Mouse (Mus musculus) brain, embryonic 18.5 days (tissue): ENCODE data around the gene Ccndbp1.
A peak's percentile ranks its signal among the peaks of the same experiment; 100 is the strongest.
"Not testable (repeated sequence)": the region's sequence is repeated elsewhere in the genome, so short reads cannot be mapped to it uniquely, and the experiment has no call there.

ENCODE experiments used
- DNase-seq: peaks from one replicate; pipeline ENCODE4 v3.0.0-alpha.2; 2012; ENCODE audit warnings: low read depth, low spot score

Ccndbp1 gene

DNA sequence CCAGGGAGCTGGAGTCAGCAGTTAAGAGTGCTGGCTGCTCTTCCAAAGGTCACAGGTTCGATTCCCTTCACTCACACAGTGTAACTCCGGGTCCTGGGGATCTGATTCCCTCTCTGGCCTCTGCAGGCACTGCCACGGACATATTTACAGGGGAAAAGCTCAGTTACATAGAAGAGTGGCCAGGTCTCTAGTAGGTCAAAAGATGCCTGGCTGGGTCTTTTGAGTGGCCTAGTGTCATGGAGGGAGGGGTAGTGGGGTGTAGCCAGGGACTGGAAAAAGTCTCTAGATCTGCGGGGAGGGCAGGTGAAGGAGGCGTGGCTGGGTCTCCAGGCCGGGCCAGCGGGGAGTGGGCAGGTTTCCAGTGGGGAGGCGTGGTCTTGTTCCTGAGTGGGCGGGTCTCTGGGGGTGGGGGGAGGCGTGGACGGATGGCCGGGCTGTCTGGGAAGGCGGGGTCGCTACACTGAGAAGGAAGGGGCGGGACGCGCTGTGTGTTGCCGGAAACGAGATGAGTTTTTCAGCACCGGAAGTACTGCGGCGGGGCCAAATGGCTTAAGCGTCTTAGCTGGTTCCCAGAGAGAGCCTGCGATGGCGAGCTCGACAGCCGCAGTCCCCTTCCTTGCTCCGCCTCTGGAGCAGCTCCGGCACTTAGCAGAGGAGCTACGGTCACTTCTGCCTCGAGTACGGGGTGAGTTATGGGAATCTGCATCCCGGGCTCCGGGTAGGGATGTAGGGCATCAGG, at the start of gene Ccndbp1:
TSS of gene Ccndbp1 (plus strand) at position 479 of the 739 bp plus-strand sequence.
- DNase-seq = peak; percentile 67

DNA sequence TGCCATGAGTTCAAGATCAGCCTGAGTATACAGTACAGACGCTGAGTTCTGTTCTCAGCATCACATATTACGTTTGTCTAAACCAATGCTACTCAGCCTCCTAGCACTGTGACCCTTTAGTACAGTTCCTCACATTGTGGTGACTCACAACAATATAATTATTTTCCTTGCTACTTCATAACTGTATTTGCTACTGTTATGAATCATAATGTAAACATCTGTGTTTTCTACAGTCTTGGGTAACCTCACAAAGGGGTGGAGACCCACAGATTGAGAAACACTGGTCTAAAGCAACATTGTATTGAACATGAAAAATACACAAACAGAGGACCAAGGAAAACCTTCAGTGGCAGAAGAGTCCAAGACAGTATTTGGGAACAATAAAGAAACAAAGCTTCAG, 48.8 kb upstream of the Ccndbp1 start:
- DNase-seq = no peak

DNA sequence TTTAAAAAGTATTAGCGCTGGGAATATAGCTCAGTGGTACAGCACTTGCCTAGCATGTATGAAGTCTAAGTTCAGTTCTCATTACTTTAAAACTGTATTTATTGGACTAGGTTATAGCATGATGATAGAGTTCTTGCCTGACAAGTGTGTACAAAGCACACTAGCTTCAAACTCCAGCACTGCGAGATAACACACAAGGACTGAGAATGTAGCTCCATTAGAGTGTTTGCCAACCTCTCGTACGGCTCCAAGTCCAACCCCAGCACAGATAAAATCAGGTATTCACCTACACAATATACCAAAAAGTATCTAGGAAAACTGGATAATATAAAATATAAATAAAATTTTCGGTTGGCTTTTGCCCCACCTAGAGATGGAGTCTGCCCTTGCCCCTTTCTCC, 48.4 kb upstream of the Ccndbp1 start:
- DNase-seq = no peak

DNA sequence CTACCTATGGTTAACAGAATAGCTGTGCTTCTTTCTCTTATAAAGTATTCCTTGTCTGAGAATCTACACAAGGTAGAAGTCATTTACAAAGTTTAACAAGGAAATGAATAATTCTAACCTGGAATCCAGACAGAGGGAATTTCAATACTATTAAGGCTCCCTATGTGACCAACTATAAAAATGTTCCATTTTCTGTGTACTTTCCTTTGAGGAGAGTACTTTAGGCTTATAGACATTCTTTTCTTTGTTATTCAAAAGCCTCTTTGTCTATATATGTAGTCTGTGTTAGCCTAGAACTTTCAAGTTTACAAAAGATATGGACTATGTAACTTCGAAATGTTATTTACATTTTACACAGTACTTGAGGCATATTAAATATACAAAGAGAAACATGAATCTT, 47.9 kb upstream of the Ccndbp1 start:
- DNase-seq = no peak

DNA sequence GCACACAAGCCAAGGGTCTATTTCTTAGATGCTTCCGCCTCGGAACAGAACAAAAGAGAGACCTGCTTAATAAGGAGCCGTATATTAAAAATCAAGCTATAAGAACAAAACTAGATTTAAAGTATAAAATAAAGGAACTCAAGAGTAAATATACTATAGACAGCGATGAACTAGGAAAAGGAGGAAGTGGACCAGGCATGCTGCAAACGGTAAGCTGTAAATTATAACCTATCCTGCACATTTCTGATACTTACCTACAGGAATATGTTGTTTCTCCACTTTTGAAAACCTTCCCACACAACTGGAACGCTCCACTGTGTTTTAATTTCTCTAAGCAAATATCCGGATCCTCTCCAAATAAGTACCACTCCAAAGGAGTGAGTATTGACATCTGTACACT, 45.1 kb upstream of the Ccndbp1 start:
- no peak for DNase-seq

DNA sequence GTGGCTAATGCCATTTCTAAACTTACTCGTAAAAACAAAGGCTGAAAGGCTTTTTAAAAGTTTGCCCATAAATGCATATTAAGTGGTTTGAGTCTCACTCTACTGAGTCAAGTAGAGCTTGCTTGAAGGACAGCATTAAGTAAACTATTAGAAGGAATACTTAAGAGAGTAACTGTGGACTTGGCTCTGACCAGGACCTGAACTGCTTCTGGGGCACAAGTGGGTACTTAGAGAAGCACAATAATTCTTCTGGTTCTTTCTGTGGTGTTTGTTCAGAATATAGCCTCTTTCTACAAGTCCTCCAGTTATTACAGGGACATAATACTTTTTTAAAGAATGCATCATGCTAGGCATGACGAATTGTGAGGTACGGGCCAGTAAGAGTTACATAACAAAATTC, 42.7 kb upstream of the Ccndbp1 start:
- no peak for DNase-seq

DNA sequence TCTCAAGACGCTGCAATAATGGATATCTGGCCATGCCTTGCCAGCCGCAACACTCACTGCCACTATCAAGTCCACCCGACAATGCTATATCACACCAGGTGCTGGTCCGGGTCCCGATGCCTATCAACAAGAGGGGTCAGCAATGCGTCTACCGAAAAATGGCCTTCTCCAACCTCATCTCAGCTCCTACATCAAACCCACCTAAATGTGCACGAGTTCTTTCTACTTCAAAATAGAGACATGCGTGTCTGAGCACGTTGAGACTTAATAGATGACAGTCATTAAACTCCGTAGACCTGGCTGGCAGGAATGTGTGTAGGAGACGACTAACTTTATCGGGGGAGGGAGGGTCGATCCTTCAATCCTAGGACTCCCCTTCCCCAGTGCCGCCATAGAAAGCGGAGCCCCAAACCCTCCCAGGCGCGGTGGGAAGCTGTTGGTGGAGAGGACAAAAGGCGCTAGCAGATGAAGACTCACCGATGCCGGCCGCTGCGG, 38.1 kb upstream of the Ccndbp1 start:
- no peak for DNase-seq

DNA sequence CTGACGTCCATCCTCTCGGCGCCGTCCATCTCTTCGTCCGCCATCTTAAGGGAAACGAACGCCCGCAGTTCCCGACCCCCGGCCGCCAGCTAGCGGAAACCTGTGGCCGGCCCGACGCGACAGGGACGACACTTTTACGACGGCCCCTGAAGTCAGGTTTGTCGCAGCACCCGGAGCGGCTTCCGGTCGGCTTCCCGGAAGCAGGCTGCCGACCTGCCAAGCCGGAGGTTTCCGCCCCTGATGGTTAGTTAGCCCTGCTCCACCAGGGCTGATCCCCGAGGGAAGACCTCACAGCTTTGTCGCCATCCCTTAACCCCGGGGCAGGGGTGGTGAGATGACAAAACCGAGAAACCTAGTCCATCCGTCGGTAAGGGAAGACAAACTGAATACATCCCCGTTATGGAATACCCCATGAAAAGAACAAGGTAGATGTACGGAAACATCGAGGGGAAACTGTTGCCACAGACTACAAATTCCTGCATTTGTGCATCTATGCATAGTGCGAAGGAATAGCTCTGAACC, 37.6 kb upstream of the Ccndbp1 start, which contains the start of gene Ubr1:
TSS of gene Ubr1 (minus strand) at position 157 of the 522 bp plus-strand sequence.
- peak; percentile 76 for DNase-seq

DNA sequence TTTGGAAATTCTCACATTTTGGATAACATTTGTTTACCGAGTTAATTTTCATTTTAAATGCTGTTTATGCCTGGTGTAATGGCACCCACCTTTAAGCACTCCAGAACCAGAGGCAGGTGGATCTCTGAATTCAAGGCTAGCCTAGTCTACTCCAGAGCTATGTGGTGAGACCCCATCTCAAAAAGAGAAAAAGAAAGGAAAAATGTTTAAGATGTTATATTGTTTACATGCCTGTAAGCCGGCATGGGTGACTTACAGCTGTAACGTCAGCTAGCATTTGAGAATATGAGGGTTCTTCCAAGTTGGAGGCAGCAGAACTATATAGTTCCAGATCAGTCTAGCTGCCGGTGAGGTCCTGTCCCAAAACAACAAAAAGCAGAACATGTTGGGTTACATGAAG, 36.4 kb upstream of the Ccndbp1 start:
- no peak for DNase-seq

DNA sequence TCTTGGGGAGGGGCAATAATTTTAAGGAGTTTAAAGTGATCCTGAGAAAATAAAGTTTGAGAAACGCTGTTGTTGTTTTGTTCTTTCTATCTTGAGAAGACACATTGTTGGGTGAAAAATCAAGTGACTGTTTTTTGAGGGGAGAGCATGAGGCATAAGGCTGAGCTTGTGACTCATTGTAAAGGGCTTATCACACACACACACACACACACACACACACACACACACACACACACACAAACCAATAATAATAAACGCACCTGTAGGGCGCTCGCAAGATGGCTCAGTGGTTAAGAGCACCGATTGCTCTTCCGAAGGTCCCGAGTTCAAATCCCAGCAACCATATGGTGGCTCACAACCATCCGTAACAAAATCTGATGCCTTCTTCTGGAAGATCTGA, 35.9 kb upstream of the Ccndbp1 start:
- not testable (repeated sequence) for DNase-seq

DNA sequence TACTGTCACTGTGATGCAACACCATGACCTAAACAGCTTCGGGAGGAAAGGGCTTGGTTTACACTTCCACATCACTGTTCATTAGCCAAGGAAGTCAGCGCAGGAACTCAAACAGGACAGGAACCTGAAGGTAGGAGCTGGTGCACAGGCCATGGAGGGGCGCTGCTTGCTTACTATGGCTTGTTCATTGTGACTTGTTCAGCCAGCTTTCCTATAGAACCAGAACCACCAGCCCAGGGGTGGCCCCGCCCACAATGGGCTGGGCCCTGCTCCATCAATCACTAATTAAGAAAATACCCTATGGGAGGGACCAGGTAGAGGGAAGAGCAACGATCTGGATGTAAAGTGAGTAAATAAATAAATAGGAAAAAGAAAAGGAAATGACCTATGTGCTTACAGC, 35.2 kb upstream of the Ccndbp1 start:
- DNase-seq = no peak

DNA sequence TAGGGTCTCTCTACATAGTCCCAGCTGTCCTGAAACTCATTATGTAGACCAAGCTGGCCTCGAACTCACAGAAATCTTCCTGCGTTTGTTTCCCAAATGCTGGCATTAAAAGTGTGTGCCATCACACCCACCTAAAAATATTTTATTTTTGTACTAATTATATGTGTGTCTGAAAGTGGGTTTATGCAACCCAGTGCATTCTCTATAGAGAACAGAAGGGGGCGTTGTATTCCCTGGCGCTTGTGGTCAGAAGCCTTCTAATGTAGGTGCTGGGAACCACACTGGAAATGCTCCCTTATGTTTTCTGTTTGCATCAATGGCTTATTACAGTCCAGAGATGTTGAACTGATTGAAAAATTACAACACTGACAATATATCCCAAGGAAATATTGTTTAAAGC, 31.9 kb upstream of the Ccndbp1 start:
- no peak for DNase-seq

DNA sequence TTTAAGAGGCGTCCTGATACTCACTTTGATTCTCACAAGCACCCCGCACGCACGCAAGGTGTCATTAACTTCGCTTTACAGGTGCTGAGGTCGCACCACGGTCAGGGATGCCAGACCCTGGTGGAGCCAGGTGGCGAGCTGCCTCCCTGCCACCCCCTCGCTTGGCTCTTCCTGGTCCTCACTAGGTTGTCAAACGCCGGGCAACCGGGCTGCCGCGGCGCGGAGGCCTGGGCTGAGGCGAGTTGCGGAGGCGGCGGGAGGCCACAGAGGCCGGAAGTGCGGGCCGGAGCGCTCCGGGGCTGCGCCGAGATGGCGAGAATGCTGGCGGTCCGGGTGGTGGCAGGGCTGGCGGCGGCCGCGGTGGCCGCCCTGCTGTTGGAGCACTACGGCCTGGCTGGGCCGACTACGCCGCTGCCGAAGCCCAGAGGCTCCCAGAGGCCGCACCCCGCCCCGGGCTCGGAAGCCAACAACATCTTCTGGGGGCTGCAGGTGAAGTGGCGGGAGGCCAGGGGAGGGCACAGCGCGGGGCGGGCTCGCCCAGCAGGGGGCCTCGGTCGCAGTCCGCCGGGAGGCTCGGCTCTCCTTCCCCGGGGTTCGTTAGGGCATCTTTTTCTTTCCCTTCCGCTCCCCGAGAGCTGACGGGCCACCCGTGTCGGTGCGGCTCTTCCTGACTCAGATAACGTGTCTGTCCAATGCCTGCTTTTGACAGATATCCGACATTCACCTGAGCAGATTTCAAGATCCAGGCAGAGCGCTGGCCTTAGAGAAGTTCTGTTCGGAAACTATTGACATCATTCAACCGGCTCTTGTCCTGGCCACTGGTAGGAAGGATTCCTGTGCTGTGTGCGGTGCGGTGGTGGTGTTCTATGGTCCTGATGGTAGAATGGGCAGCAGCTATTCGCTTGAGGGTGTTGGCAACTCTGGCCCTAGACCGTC, 30.9 kb upstream of the Ccndbp1 start, which contains the start of gene Tmem62:
TSS of gene Tmem62 (plus strand) at position 28 of the 936 bp plus-strand sequence.
- no peak for DNase-seq

DNA sequence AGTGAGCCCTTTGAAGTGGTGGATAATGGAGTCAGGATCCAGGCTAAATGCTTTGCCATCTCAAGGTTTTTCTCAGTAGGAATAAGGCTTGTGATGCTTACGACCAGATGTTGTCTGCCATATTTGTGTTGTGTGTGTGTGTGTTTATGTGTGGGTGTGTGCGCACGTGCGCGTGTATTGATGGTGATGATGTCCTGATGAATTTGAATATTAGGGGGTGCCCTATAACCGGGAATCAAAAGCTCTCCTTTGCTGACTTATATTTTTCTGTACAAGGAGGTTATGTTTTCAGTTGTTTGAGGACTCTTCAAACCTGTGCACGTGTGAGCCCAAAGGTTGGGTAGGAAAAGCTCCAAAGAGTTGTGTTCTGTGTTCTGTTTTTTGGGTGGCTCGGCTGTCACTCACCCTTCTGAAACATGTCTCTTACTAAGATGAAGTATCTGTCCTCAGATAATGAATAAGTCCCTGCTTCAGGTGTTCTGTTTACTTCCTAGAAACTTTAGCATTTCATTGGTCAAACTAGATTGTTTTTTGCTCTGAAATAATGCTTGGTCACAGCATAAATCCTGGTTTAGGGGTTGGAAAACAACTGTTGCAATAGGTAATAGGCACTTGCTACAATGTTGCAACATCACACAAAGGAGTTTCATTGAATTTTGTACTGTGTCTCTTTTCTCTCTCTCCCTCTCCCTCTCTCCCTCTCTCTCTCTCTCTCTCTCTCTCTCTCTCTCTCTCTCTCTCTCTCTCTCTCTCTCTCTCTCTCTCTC, 30.1 kb upstream of the Ccndbp1 start:
- DNase-seq = no peak

DNA sequence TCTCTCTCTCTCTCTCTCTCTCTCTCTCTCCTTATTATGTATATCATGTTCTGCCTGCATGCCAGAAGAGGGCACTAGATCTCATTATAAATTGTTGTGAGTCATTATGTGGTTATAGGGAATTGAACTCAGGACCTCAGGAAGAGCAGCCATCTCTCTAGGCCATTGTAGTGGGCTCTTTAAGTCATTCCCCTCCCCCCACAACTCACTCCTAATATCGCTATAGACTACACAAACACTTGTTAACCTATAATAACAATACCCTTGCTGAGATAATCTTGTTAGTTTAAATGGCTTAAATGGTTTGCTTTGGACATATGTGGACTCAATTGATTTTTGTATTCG, 29.5 kb upstream of the Ccndbp1 start:
- DNase-seq = no peak

DNA sequence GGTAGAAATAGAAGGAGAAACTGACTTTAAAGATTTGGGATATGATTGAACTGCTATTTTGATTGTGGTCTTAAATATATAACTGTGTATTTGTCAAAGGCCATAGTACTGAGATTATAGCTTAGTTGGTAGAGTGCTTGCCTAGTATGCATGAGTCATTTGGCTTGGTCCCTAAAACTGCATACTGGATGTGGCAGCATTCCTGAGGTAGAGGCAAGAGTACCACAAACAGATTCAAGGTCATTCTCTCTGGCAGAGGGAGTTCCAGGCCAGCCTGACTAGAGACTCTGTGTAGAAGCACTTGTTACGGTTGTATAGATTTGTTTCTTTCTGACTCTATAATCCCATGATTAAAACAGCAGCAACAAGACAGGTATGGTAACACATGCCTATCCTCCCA, 28.4 kb upstream of the Ccndbp1 start:
- DNase-seq = no peak

DNA sequence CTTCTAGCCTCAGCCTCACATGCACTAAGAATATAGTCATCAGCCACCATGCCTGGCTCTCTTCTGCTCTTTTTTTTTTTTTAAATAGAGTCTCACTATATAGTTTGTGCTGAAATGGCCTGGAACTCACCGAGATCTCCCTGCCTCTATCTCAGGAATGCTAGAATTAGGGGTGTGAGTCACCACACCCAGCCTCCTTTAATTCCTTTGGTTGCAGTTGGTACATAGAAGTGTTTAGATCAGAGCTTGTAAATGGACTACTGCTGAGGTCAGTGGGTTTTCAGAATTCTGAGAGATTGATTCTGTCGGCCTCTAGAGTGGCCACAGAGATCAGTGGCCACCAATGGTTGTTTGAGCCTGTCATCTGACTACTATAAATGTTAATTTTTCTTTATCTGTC, 27.3 kb upstream of the Ccndbp1 start:
- no peak for DNase-seq

DNA sequence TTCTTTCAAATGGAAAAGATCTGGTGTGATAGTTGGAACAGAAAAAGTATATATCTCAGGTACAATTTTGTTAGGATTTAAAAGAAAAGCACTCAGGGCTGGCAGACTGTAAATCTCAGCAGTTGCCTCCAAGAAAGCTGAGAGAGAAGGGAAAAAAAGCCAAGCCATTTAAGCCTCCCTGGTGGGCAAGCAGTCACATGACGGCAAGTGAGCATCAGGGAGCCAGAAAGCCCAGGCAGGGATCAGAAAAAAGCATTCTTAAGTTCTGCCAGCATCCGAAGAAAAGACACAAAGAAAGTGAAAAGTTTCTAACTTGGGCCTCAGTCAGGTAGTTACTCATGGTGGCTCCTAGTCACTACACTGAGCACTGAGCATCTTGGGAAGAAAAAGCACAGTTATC, 24.6 kb upstream of the Ccndbp1 start:
- DNase-seq = no peak

DNA sequence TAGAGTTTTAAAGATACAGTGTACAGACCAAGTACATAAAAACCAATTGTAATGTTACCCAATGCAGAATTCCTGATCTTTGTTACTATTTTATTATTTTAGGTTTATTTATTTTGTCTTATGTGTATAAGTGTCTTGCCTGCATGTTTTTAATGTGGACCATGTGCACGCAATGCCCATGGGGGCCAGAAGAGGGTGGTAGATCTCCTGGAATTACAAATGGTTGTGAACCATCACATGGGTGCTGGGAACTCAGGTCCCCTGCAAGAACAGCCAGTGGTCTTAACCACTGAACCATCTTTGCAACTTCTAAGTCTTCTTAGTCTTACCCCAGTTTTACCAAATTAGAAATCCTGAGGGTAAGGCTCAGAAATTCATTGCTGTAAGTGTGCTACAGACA, 23.0 kb upstream of the Ccndbp1 start:
- no peak for DNase-seq

DNA sequence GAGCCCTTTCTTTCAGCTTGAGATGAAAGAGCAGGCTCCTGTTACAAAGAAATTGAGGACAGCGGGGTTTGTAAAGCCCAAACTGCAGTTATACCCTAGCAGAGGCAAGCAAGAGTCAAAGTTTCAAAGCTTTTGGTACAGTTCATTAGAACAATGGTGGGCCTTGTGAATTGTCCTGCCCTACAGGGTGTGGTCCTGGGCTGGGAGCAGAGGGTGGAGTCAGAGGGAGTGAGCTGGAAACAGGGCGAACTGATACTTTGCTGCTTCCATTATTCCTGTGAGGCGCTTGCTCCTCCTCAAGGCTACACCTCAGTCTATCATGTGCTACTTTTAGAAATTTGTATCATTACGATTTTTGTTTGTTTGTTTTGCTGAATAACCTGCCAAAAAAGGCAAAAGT, 17.0 kb upstream of the Ccndbp1 start:
- no peak for DNase-seq

DNA sequence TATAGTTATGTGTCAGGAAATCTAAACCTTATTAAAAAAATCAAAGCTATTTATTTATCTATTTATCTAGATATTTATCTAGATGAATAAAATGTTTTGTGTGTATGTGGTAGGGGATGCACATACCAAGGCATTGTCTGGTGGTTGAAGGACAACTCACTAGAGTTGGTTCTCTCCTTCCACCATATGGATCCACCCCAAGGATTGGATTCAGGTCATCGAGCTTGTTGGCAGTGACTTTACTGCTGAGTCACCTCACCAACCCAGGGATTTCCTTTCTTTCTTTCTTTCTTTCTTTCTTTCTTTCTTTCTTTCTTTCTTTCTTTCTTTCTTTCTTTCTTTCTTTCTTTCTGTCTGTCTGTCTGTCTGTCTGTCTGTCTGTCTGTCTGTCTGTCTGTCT, 11.6 kb upstream of the Ccndbp1 start:
- DNase-seq = not testable (repeated sequence)

DNA sequence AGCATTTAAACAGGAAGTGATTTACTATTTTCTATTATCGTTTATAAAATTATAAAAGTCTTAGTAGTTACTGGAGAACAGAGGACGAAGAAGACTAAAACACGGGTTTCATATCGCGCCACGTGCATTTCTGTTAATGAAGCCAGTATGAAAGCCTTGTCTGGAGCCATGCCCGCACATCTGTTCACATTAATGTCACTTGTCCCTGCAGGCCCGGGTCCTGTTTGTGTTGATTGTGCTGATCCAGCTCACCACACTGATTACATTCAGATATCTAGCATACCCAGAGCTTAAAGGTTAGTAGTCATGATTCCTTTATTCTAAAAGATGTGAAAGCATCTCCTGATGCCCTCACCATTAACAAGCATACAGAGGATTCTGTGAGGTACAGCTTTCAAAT, 9.3 kb upstream of the Ccndbp1 start:
- no peak for DNase-seq
